Mouse (Mus musculus): Measurements from ENCODE around the gene Snx33.
A peak's percentile ranks its signal among the peaks of the same experiment; 100 is the strongest.

Snx33 gene

GRCm38 (mm10) chr9:56889817-56890216 lies 38.4 kb downstream of the Snx33 start:
- DNase-seq, result peak; percentile 75

- no peak for DNase-seq
Observed at GRCm38 (mm10) chr9:56887581-56887980, 40.6 kb downstream of the Snx33 start.

GRCm38 (mm10) chr9:56886601-56887000 lies 41.6 kb downstream of the Snx33 start:
- no peak for DNase-seq

GRCm38 (mm10) chr9:56886113-56886512 lies 42.1 kb downstream of the Snx33 start:
- DNase-seq, result no peak

GRCm38 (mm10) chr9:56884328-56884727 lies 43.8 kb downstream of the Snx33 start:
- peak; percentile 19 for DNase-seq

GRCm38 (mm10) chr9:56883470-56883869 lies 44.7 kb downstream of the Snx33 start:
- no peak for DNase-seq

- no peak for DNase-seq
Observed at GRCm38 (mm10) chr9:56882818-56883217, 45.4 kb downstream of the Snx33 start.

GRCm38 (mm10) chr9:56882283-56882682 lies 45.9 kb downstream of the Snx33 start:
- no peak for DNase-seq

GRCm38 (mm10) chr9:56881539-56882082 lies 46.6 kb downstream of the Snx33 start:
- no peak for DNase-seq

- DNase-seq, result no peak
Observed at GRCm38 (mm10) chr9:56880790-56881189, 47.4 kb downstream of the Snx33 start.

GRCm38 (mm10) chr9:56877284-56877683 lies 50.9 kb downstream of the Snx33 start:
- DNase-seq, result no peak

GRCm38 (mm10) chr9:56876784-56877183 lies 51.4 kb downstream of the Snx33 start:
- DNase-seq, result peak; percentile 54

GRCm38 (mm10) chr9:56873097-56873496 lies 55.1 kb downstream of the Snx33 start:
- DNase-seq, result no peak

GRCm38 (mm10) chr9:56872105-56872903 lies 55.9 kb downstream of the Snx33 start:
- no peak for DNase-seq

GRCm38 (mm10) chr9:56871191-56871590 lies 57.0 kb downstream of the Snx33 start:
- DNase-seq, result no peak

GRCm38 (mm10) chr9:56870778-56871177 lies 57.4 kb downstream of the Snx33 start:
- no peak for DNase-seq

- peak; percentile 68 for DNase-seq
Observed at GRCm38 (mm10) chr9:56869552-56869951, 58.6 kb downstream of the Snx33 start.

- peak; percentile 84 for DNase-seq
Observed at GRCm38 (mm10) chr9:56868292-56868691, 59.9 kb downstream of the Snx33 start.

Data from right cerebral cortex, postnatal 14 days (tissue).